Mouse (Mus musculus) liver, embryonic 16.5 days (tissue): ENCODE measurements around the gene Cdk14. TPM values are rescaled to one million over a fixed set of nuclear protein-coding genes. Genes with fewer than 3 reads are reported as not detected.

Source experiments
- ATAC-seq: fragments of 200-750 bp; cut with Nextera tagmentation; 2 replicates; pipeline ENCODE4 v1.8.0; 2017; ENCODE audit warnings: low read depth, mild to moderate bottlenecking, moderate number of reproducible peaks, moderate library complexity
- H3K27ac ChIP-seq: fragments of 300-500 bp; sonication (generic); 2 replicates; pipeline ENCODE4 v1.5.1; 2014; ENCODE audit warnings: mild to moderate bottlenecking, low read length
- H3K27me3 ChIP-seq: fragments of 300-500 bp; sonication (generic); 2 replicates; pipeline ENCODE4 v1.6.1; 2014; ENCODE audit warnings: low read depth, low read length, mixed read lengths; ENCODE audit not compliant: control insufficient read depth, insufficient read depth
- H3K36me3 ChIP-seq: fragments of 300-500 bp; sonication (generic); 2 replicates; pipeline ENCODE4 v1.6.1; 2014; ENCODE audit warnings: mild to moderate bottlenecking; ENCODE audit not compliant: control insufficient read depth, insufficient read depth
- H3K4me1 ChIP-seq: fragments of 300-500 bp; sonication (generic); 2 replicates; pipeline ENCODE4 v1.6.1; 2014; ENCODE audit warnings: low read depth, low read length, mixed read lengths; ENCODE audit not compliant: control insufficient read depth
- H3K4me2 ChIP-seq: fragments of 300-500 bp; sonication (generic); 2 replicates; pipeline ENCODE4 v1.6.1; 2014; ENCODE audit warnings: low read depth, low read length, mixed read lengths
- H3K4me3 ChIP-seq: fragments of 300-500 bp; sonication (generic); 2 replicates; pipeline ENCODE4 v1.5.1; 2014; ENCODE audit warnings: low read depth, mild to moderate bottlenecking, low read length
- H3K9ac ChIP-seq: fragments of 300-500 bp; sonication (generic); 2 replicates; pipeline ENCODE4 v1.6.1; 2014; ENCODE audit warnings: low read depth, low read length
- H3K9me3 ChIP-seq: fragments of 300-500 bp; sonication (generic); replicated peaks from 2 replicates; pipeline ENCODE4 v1.6.1; 2016; ENCODE audit warnings: low read length; ENCODE audit not compliant: control insufficient read depth
- WGBS: fragments of 180-500 bp; shearing (Covaris S2); extraction: QIAGEN DNeasy Blood & Tissue Kit; methylation state at CpG from one replicate; pipeline ENCODE4 v1.1.7; 2014; ENCODE audit not compliant: insufficient replicate concordance; 5-methylcytosine and 5-hydroxymethylcytosine counted together
- polyA plus RNA-seq: library from polyadenylated mRNA; unstranded; fragments of >200 nt; fragmentation: Nextera tagmentation; extraction: Ambion mirVana; gene quantifications from 2 replicates; pipeline ENCODE4 v1.2.1, GENCODE M21; 2015

Gene Cdk14
- polyA plus RNA-seq, 1 experiment from 2014 or later: 1.1 TPM

DNA sequence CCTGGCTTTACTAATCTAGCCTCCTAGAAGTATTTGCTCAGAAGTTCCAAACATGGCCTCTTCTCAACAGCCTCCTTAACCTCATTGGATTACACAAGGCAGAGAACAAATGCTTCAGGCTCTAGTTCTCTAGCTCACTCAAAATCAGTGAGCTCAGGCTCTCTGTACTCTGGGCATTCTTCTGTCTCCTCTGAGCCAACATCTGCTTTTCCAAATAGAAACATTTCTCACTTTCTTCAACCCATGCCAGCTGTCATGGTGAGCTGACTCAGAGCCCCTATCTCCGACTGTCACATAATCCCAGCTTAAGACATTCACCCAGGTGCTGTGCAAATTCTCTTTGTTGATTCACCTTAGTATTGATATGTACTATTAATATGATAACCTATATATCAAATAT is 414.5 kb downstream of the Cdk14 start:
- no peak overlapping the region for H3K27ac ChIP-seq
- H3K27me3 ChIP-seq: no peaks in the 10 kb centered on the region
- no peak for ATAC-seq
- no peak overlapping the region for H3K9ac ChIP-seq
- no peak overlapping the region for H3K4me2 ChIP-seq
- 51% methylated on average over 1 of the region's 1 CpGs for WGBS
- no peaks in the 10 kb centered on the region for H3K4me1 ChIP-seq
- H3K9me3 ChIP-seq: no peaks in the 10 kb centered on the region
- no peak overlapping the region for H3K4me3 ChIP-seq
- no peaks in the 10 kb centered on the region for H3K36me3 ChIP-seq

GRCm38 (mm10) chr5:5004740-5005139 is 415.4 kb downstream of the Cdk14 start:
- H3K4me2 ChIP-seq: no peak overlapping the region
- no peaks in the 10 kb centered on the region for H3K36me3 ChIP-seq
- H3K4me1 ChIP-seq: no peaks in the 10 kb centered on the region
- no peaks in the 10 kb centered on the region for H3K27me3 ChIP-seq
- no peak overlapping the region for H3K9ac ChIP-seq
- no peak overlapping the region for H3K27ac ChIP-seq
- WGBS: 69% methylated on average over 2 of the region's 2 CpGs
- H3K4me3 ChIP-seq: no peak overlapping the region
- ATAC-seq: no peak
- no peaks in the 10 kb centered on the region for H3K9me3 ChIP-seq

DNA sequence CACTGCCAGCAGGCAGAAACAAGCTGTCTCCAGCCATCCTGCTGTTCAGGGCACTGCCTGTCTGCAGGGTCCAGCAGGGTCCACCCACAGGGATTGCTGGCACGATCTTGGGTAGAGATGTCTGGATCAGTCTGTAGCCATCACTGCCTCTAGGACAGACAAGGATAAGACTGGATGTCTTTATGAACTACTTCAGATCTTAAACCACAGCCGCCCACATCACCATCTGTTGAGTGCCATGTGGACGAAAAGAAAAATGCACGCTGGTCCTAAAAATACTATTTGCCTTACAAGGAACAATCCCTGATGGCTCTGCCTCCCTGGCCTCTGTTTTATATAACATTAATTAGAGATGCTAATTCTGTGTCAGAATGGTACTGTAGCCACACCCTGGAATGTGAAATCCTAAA is 426.9 kb downstream of the Cdk14 start:
- H3K4me1 ChIP-seq: no peaks in the 10 kb centered on the region
- no peak overlapping the region for H3K4me3 ChIP-seq
- WGBS: 68% methylated on average over 4 of the region's 4 CpGs
- no peaks in the 10 kb centered on the region for H3K9me3 ChIP-seq
- H3K27ac ChIP-seq: no peak overlapping the region
- H3K9ac ChIP-seq: no peak overlapping the region
- no peak overlapping the region for H3K4me2 ChIP-seq
- H3K36me3 ChIP-seq: no peaks in the 10 kb centered on the region
- no peak for ATAC-seq
- H3K27me3 ChIP-seq: no peaks in the 10 kb centered on the region

DNA sequence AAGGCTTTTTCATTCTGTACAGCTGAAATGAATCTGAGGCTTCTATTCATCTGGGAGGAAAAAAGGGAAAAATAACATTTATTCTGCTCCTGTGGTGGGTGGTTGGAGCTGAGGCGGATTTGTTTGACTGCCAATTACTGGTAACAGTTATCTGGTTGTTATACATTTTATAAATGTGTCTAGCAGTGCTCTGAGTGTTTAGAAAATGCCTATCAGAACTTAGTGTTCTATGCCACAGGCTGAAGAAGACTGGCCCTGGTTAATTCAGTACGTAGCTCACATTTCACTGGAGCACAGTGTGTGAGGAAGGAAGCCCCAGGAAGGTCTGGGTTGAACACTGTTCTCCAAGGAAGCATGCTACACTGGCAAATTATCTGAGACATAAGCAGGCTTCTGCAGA is 429.1 kb downstream of the Cdk14 start:
- Histone ChIP-seq H3K9ac (no peak overlapping the region), H3K9me3 (no peaks in the 10 kb centered on the region), H3K27ac (no peak overlapping the region), H3K27me3 (no peaks in the 10 kb centered on the region), H3K4me1 (no peaks in the 10 kb centered on the region), H3K36me3 (no peaks in the 10 kb centered on the region), H3K4me3 (no peak overlapping the region), H3K4me2 (no peak overlapping the region)
- 52% methylated on average over 2 of the region's 2 CpGs for WGBS
- ATAC-seq: no peak

GRCm38 (mm10) chr5:4990237-4990636 is 429.9 kb downstream of the Cdk14 start:
- no peaks in the 10 kb centered on the region for H3K9me3 ChIP-seq
- H3K4me3 ChIP-seq: no peak overlapping the region
- ATAC-seq: no peak
- no peak overlapping the region for H3K9ac ChIP-seq
- H3K4me1 ChIP-seq: no peaks in the 10 kb centered on the region
- no peak overlapping the region for H3K4me2 ChIP-seq
- no peaks in the 10 kb centered on the region for H3K36me3 ChIP-seq
- H3K27me3 ChIP-seq: no peaks in the 10 kb centered on the region
- no peak overlapping the region for H3K27ac ChIP-seq
- WGBS: 59% methylated on average over 5 of the region's 5 CpGs

GRCm38 (mm10) chr5:4986181-4986580 is 433.9 kb downstream of the Cdk14 start:
- no peaks in the 10 kb centered on the region for H3K36me3 ChIP-seq
- H3K4me3 ChIP-seq: no peak overlapping the region
- 62% methylated on average over 2 of the region's 2 CpGs for WGBS
- no peak overlapping the region for H3K9ac ChIP-seq
- no peaks in the 10 kb centered on the region for H3K9me3 ChIP-seq
- no peaks in the 10 kb centered on the region for H3K27me3 ChIP-seq
- ATAC-seq: no peak
- H3K4me2 ChIP-seq: no peak overlapping the region
- no peak overlapping the region for H3K27ac ChIP-seq
- H3K4me1 ChIP-seq: no peaks in the 10 kb centered on the region

GRCm38 (mm10) chr5:4979551-4979950 is 440.6 kb downstream of the Cdk14 start:
- H3K4me2 ChIP-seq: no peak overlapping the region
- no peaks in the 10 kb centered on the region for H3K36me3 ChIP-seq
- H3K27ac ChIP-seq: no peak overlapping the region
- no peaks in the 10 kb centered on the region for H3K4me1 ChIP-seq
- no peaks in the 10 kb centered on the region for H3K27me3 ChIP-seq
- no peak overlapping the region for H3K9ac ChIP-seq
- no peak overlapping the region for H3K4me3 ChIP-seq
- 61% methylated on average over 4 of the region's 4 CpGs for WGBS
- no peaks in the 10 kb centered on the region for H3K9me3 ChIP-seq
- no peak for ATAC-seq

- H3K9ac ChIP-seq: no peak overlapping the region
- 44% methylated on average over 1 of the region's 1 CpGs for WGBS
These were observed 446.7 kb downstream of the Cdk14 start for GRCm38 (mm10) chr5:4973408-4973807.

DNA sequence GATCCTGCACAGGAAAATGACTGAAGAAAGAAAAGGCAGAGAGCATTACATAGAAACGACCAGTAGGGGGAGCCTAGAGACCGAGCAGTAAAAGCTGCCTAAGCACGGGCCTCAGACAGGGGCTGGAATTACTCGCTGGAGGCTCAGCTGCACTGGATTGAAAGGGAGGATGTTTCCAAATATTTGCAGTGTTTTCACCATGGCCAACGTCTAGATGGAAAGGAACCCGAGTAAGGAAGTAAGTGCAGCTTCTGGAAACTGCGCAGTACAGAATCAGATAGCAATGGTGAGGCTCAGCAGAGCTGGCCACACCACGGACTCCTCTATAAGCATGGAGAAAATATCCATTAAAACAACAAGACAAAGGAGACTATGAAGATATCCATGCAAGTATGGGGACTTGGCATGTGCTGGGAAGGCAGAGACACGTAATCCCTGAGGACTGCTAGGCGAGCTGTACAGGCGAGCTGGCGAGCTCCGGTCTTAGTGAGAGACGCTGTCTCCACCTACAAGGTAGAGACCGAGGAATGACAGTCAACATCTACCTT is 458.0 kb downstream of the Cdk14 start:
- H3K4me2 ChIP-seq: no peak overlapping the region
- no peaks in the 10 kb centered on the region for H3K9me3 ChIP-seq
- no peak overlapping the region for H3K4me3 ChIP-seq
- no peaks in the 10 kb centered on the region for H3K27me3 ChIP-seq
- no peaks in the 10 kb centered on the region for H3K4me1 ChIP-seq
- no peaks in the 10 kb centered on the region for H3K36me3 ChIP-seq
- no peak overlapping the region for H3K9ac ChIP-seq
- WGBS: 49% methylated on average over 15 of the region's 15 CpGs
- H3K27ac ChIP-seq: no peak overlapping the region
- peak; percentile 48; the same call in 1 of the 2 replicates for ATAC-seq

More at GRCm38 (mm10) chr5:4973408-4973807, 446.7 kb downstream of the Cdk14 start:
- Histone ChIP-seq H3K4me1 (no peaks in the 10 kb centered on the region), H3K9me3 (no peaks in the 10 kb centered on the region), H3K27me3 (no peaks in the 10 kb centered on the region), H3K36me3 (no peaks in the 10 kb centered on the region), H3K27ac (no peak overlapping the region), H3K4me2 (no peak overlapping the region), H3K4me3 (no peak overlapping the region)
- no peak for ATAC-seq
